Comparison of ENCODE assay signal across 23 mouse cellular contexts in the genomic region with DNA sequence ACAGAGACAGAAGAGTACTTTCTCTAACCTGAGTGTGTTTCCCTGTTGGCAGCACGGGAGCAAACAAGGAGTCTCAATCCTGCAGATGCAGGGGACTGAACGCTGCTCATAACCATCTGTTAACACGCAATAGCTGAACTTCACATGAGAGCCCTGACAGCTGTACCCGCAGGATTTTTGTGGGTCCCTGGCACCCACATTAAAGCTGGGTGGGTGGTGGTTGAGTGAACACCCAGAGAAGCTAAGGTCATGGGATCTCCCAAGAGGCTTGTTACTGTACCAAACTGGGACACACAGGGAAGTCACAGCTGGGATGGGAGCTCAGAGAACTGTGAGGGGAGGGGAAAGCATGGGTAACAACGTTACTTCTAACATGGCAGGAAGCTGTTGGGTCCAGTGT.
A peak's percentile ranks its signal among the peaks of the same experiment; 100 is the strongest.
DNase-seq lines count a peak whose midpoint lies in the region; TF ChIP-seq lines count a peak whose summit lies in the region.
"Had no signal": no experiment of that assay in that cellular context is flagged by ENCODE, and none has a peak within 500 bp of the region (broad histone marks: within the 10 kb centered on the region; RNA-seq: fewer than 3 reads in every experiment).

No protein-coding gene starts in this region.

- H3K27ac ChIP-seq in thymus, adult 2 months (ENCODE audit: control insufficient read depth, insufficient read depth, low read length): no peak overlapping the region
- H3K27ac ChIP-seq: forebrain, embryonic 10.5 days; gastrocnemius, adult 2 months; heart, adult 2 months; heart, embryonic 15.5 days; hindbrain, embryonic 14.5 days; hindbrain, postnatal 0 days had no signal

- no peaks in the 10 kb centered on the region for H3K36me3 ChIP-seq in thymus, adult 2 months (ENCODE audit: control insufficient read depth, insufficient read depth, low read length)
- H3K36me3 ChIP-seq: forebrain, embryonic 10.5 days; heart, embryonic 12.5 days; heart, embryonic 15.5 days had no signal

- peak; percentile 12 to 48 for DNase-seq in thymus, adult 18-20 months
- DNase-seq in thymus, adult 2 months: peak; percentile 47
- DNase-seq in thymus, postnatal 14 days: peak; percentile 64
- DNase-seq in thymus, postnatal 4 days: peak; percentile 66
- DNase-seq in right cerebral cortex, postnatal 14 days: no peak
- no peak for DNase-seq in embryo, embryonic 10 days (ENCODE audit: low spot score)
- DNase-seq: adrenal gland, adult 2 months; adrenal gland, postnatal 14 days; cerebellum, adult 11-12 months; cerebellum, adult 8-10 months; cerebellum, postnatal 10 days; cerebellum, postnatal 36 days; forebrain, postnatal 0 days; gastrocnemius, adult 2 months; gastrocnemius, postnatal 25 days; heart, adult 2 months; heart, postnatal 14 days; heart, postnatal 4 days had no signal

- no peaks in the 10 kb centered on the region for H3K27me3 ChIP-seq in thymus, adult 2 months (ENCODE audit: control insufficient read depth, insufficient read depth, low read length)
- H3K27me3 ChIP-seq: heart, embryonic 12.5 days; heart, embryonic 15.5 days had no signal

- WGBS in thymus, adult 2 months: 28% methylated on average over 5 of the region's 5 CpGs

- H3K4me1 ChIP-seq in thymus, adult 2 months (replicated peaks; ENCODE audit: control insufficient read depth, insufficient read depth, low read length): peaks cover 7% of the 10 kb centered on the region
- H3K4me1 ChIP-seq: forebrain, embryonic 10.5 days; heart, embryonic 12.5 days; heart, embryonic 15.5 days had no signal

- no peak for TF ChIP-seq CTCF in thymus, adult 2 months (IDR thresholded peaks at IDR 0.05; ENCODE audit: borderline replicate concordance, control insufficient read depth, extremely low read depth, insufficient read depth, low read length, poor library complexity)

- H3K4me3 ChIP-seq in thymus, adult 2 months (ENCODE audit: control insufficient read depth, insufficient read depth, low read length): no peak overlapping the region
- H3K4me3 ChIP-seq: forebrain, embryonic 10.5 days; gastrocnemius, adult 2 months; heart, adult 2 months; heart, embryonic 12.5 days; heart, embryonic 15.5 days had no signal

- TF ChIP-seq POLR2A in thymus, adult 2 months (IDR thresholded peaks at IDR 0.05; ENCODE audit: control insufficient read depth, extremely low read depth, insufficient read depth, low read length, poor library complexity): no peak

Comparison
In these comparisons a context has a peak if more than half of its experiments do, and no peak if none do; other contexts are left out.
1. DNase-seq: peak in thymus, adult 18-20 months (2 of 2), thymus, adult 2 months (single experiment), thymus, postnatal 14 days (single experiment) and thymus, postnatal 4 days (single experiment); none in right cerebral cortex, postnatal 14 days (single experiment) and embryo, embryonic 10 days (single experiment).